Mouse (Mus musculus) forebrain, embryonic 13.5 days (tissue): ENCODE measurements around the gene Bbs7. TPM values are rescaled to one million over a fixed set of nuclear protein-coding genes. Genes with fewer than 3 reads are reported as not detected.

Experiments
- polyA plus RNA-seq: library from polyadenylated mRNA; unstranded; fragments of >200 nt; fragmentation: Nextera tagmentation; extraction: Ambion mirVana; gene quantifications from 2 replicates; pipeline ENCODE4 v1.2.1, GENCODE M21; 2015

The Bbs7 gene
- polyA plus RNA-seq, 1 experiment from 2014 or later = 20.1 TPM

Other genes starting within 250 kb of the Bbs7 start
- 45.4 and 50.5 TPM in 2 replicates for gene Anxa5, start 137.6 kb downstream of the Bbs7 start, polyA plus RNA-seq
- 0.18 and 0.39 TPM in 2 replicates for gene 1810062G17Rik, start 137.5 kb downstream of the Bbs7 start, polyA plus RNA-seq
- gene Gm11549, start 91.7 kb downstream of the Bbs7 start, polyA plus RNA-seq = 0.57 and 0.63 TPM in 2 replicates
- gene Exosc9, start 60.9 kb downstream of the Bbs7 start, polyA plus RNA-seq = 86.9 and 95.8 TPM in 2 replicates
- gene Ccna2, start 41.3 kb downstream of the Bbs7 start, polyA plus RNA-seq = 182 and 187 TPM in 2 replicates
- gene Trpc3, start 76.7 kb upstream of the Bbs7 start, polyA plus RNA-seq = 1.9 and 2.4 TPM in 2 replicates
- gene 4932438A13Rik, start 249.6 kb upstream of the Bbs7 start, polyA plus RNA-seq = 48.0 and 55.2 TPM in 2 replicates